Mouse (Mus musculus) B cell, adult 2 months (primary cell): ENCODE data around the gene Cd109.

Source experiments
- DNase-seq, 2 experiments: peaks; one replicate each; pipeline ENCODE4 v3.0.0; 2022

The Cd109 gene

GRCm38 (mm10) chr9:78646008-78646777, 30.8 kb downstream of the Cd109 start:
- DNase-seq, result peak; percentile 63 to 70

- no peak for DNase-seq
Measured at GRCm38 (mm10) chr9:78648641-78649040, 33.3 kb downstream of the Cd109 start.

- no peak for DNase-seq
Measured at GRCm38 (mm10) chr9:78649398-78649797, 34.1 kb downstream of the Cd109 start.

GRCm38 (mm10) chr9:78657564-78657963, 42.2 kb downstream of the Cd109 start:
- DNase-seq, result no peak

GRCm38 (mm10) chr9:78671446-78671985, 56.2 kb downstream of the Cd109 start:
- no peak for DNase-seq

- DNase-seq, result peak; percentile 73 to 76
Measured at GRCm38 (mm10) chr9:78700691-78701090, 85.3 kb downstream of the Cd109 start.

GRCm38 (mm10) chr9:78702509-78703239, 87.3 kb downstream of the Cd109 start:
- no peak for DNase-seq

GRCm38 (mm10) chr9:78720888-78721798, 105.8 kb downstream of the Cd109 start:
- no peak for DNase-seq

GRCm38 (mm10) chr9:78731931-78732330, 116.6 kb downstream of the Cd109 start:
- DNase-seq, result no peak

GRCm38 (mm10) chr9:78735519-78735918, 120.2 kb downstream of the Cd109 start:
- no peak for DNase-seq

- DNase-seq, result no peak
Measured at GRCm38 (mm10) chr9:78742012-78742411, 126.7 kb downstream of the Cd109 start.

GRCm38 (mm10) chr9:78750246-78750645, 134.9 kb downstream of the Cd109 start:
- no peak for DNase-seq
